Mouse (Mus musculus) gonadal fat pad, adult 2 months (tissue): Measurements from ENCODE around the gene Ptpn21. TPM values are rescaled to one million over a fixed set of nuclear protein-coding genes. Genes with fewer than 3 reads are reported as not detected.

Experiments
- DNase-seq: peaks from one replicate; pipeline ENCODE4 v3.0.0-alpha.2; 2012; ENCODE audit warnings: low read depth
- polyA plus RNA-seq: library from polyadenylated mRNA; depleted of rRNA; stranded (reverse); fragments of >200 nt; gene quantifications from 2 replicates; pipeline ENCODE4 v1.2.3, GENCODE M21; 2012

The Ptpn21 gene
- polyA plus RNA-seq, 1 experiment: 13.0 TPM

- DNase-seq: no peak
These were observed 13.0 kb downstream of the Ptpn21 start for GRCm38 (mm10) chr12:98724224-98724623.

GRCm38 (mm10) chr12:98721030-98721429 is 16.2 kb downstream of the Ptpn21 start:
- no peak for DNase-seq

GRCm38 (mm10) chr12:98720628-98721027 is 16.6 kb downstream of the Ptpn21 start:
- no peak for DNase-seq

- no peak for DNase-seq
These were observed 21.1 kb downstream of the Ptpn21 start for GRCm38 (mm10) chr12:98716142-98716541.

GRCm38 (mm10) chr12:98714757-98715156 is 22.4 kb downstream of the Ptpn21 start:
- no peak for DNase-seq

- peak; percentile 45 for DNase-seq
These were observed 23.5 kb downstream of the Ptpn21 start for GRCm38 (mm10) chr12:98713621-98714103.

- DNase-seq: no peak
These were observed 24.4 kb downstream of the Ptpn21 start for GRCm38 (mm10) chr12:98712819-98713218.

- DNase-seq: no peak
These were observed 33.2 kb downstream of the Ptpn21 start for GRCm38 (mm10) chr12:98703961-98704360.

GRCm38 (mm10) chr12:98703554-98703953 is 33.7 kb downstream of the Ptpn21 start:
- no peak for DNase-seq

- no peak for DNase-seq
These were observed 35.6 kb downstream of the Ptpn21 start for GRCm38 (mm10) chr12:98701564-98701963.

- DNase-seq: no peak
These were observed 40.0 kb downstream of the Ptpn21 start for GRCm38 (mm10) chr12:98697202-98697601.

GRCm38 (mm10) chr12:98690230-98690629 is 47.0 kb downstream of the Ptpn21 start:
- no peak for DNase-seq

GRCm38 (mm10) chr12:98683574-98683973 is 53.6 kb downstream of the Ptpn21 start:
- DNase-seq: no peak

GRCm38 (mm10) chr12:98683171-98683570 is 54.0 kb downstream of the Ptpn21 start:
- no peak for DNase-seq

GRCm38 (mm10) chr12:98682196-98682595 is 55.0 kb downstream of the Ptpn21 start:
- no peak for DNase-seq

- DNase-seq: no peak
These were observed 57.3 kb downstream of the Ptpn21 start for GRCm38 (mm10) chr12:98679906-98680305.

GRCm38 (mm10) chr12:98677336-98677735 is 59.9 kb downstream of the Ptpn21 start:
- no peak for DNase-seq

- DNase-seq: no peak
These were observed 60.3 kb downstream of the Ptpn21 start for GRCm38 (mm10) chr12:98676861-98677260.

- peak; percentile 59 for DNase-seq
These were observed 62.5 kb downstream of the Ptpn21 start for GRCm38 (mm10) chr12:98674627-98675143.

GRCm38 (mm10) chr12:98673879-98674278 is 63.3 kb downstream of the Ptpn21 start:
- DNase-seq: no peak

- DNase-seq: no peak
These were observed 66.8 kb downstream of the Ptpn21 start for GRCm38 (mm10) chr12:98670429-98670828.

- DNase-seq: peak; percentile 47
These were observed 67.3 kb downstream of the Ptpn21 start for GRCm38 (mm10) chr12:98669864-98670263.

- DNase-seq: no peak
These were observed 68.1 kb downstream of the Ptpn21 start for GRCm38 (mm10) chr12:98669086-98669485.

- no peak for DNase-seq
These were observed 68.9 kb downstream of the Ptpn21 start for GRCm38 (mm10) chr12:98668132-98668814.
